Mouse (Mus musculus): ENCODE results near the gene Spata13. TPM values are rescaled to one million over a fixed set of nuclear protein-coding genes. Genes with fewer than 3 reads are reported as not detected.

Gene Spata13
- total and polyA plus RNA-seq, 3 experiments = 0.09 to 0.71 TPM; not detected in 1

DNA sequence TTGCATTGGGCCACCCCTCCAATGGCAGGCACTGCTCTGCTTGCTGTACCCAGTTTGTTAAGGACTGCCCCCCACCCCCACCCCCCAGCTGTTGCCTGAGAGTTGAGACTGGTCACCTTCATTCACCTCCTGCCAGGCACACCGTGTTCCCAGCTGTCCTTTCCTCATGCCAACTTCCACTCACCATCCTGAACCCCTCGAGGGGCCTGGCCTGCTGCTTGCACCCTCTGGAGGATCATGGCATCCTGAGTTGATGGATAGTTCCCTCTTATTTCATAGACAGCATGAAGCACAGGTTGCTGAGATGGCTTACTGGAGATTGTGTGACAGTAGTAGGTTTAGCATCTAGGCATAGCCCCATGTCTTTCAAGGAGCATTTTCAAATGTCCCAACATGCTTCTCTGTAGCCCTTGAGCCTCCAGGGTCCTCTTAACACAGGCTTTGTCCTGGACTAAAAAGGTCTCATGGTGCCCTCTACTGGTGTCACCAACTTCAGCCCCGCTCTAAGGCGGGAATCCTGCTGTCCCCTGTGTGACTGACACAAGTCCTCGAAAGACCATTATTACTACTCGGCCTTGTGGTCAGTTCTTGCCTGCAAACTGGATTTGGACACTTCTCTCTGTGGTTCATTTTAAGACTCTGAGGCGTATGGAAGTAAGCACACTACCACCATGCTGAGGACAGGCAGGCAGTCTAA lies 54.9 kb downstream of the Spata13 start:
- no peak for ATAC-seq (ENCODE audit: extremely low read depth, insufficient number of reproducible peaks, low FRiP score, poor library complexity, severe bottlenecking)
- H3K4me3 ChIP-seq (ENCODE audit: low read depth, low read length) = no peak overlapping the region
- H3K9me3 ChIP-seq (replicated peaks) = no peaks in the 10 kb centered on the region
- H3K36me3 ChIP-seq (replicated peaks) = no peaks in the 10 kb centered on the region
- DNase-seq (ENCODE audit: low spot score) = no peak
- TF ChIP-seq POLR2AphosphoS5 (IDR thresholded peaks at IDR 0.05; ENCODE audit: insufficient replicate concordance, low read depth, low read length) (no peak), GATA1 (IDR thresholded peaks at IDR 0.05; ENCODE audit: borderline replicate concordance, low read length) (no peak), GATA2 (IDR thresholded peaks at IDR 0.05; ENCODE audit: borderline replicate concordance, low read depth, low read length) (no peak)
- H3K27me3 ChIP-seq (ENCODE audit: insufficient read depth, low read length) = peaks cover 2% of the 10 kb centered on the region; the same call in 1 of the 2 replicates
- no peaks in the 10 kb centered on the region for H3K4me1 ChIP-seq (ENCODE audit: insufficient read depth, low read depth, low read length)

DNA sequence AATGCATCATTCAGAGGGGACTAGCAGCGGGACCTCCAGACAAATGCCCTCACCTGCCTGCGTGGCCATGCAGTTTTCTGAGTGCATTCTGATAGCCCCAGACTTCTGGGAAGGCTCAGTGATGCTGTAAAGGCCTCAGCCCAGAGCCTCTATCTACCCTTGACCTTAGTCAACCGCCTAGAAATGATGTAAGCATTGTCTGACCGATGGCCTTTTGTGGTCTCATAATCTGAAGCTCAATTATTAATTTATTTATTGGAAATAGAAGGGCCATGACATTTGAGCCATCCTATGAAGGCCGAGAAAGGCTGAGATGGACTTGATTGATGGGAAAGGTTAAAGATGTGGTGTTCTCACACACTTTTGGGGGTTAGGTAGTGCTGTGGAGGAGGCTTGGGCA lies 56.0 kb downstream of the Spata13 start:
- Histone ChIP-seq H3K27me3 (ENCODE audit: insufficient read depth, low read length) (peaks cover 2% of the 10 kb centered on the region; the same call in 1 of the 2 replicates), H3K36me3 (replicated peaks) (no peaks in the 10 kb centered on the region), H3K4me1 (ENCODE audit: insufficient read depth, low read depth, low read length) (no peaks in the 10 kb centered on the region), H3K4me3 (ENCODE audit: low read depth, low read length) (no peak overlapping the region), H3K9me3 (replicated peaks) (no peaks in the 10 kb centered on the region)
- TF ChIP-seq GATA1 (IDR thresholded peaks at IDR 0.05; ENCODE audit: borderline replicate concordance, low read length) (no peak), CTCF (IDR thresholded peaks at IDR 0.05; ENCODE audit: low read depth, low read length) (no peak), GATA2 (IDR thresholded peaks at IDR 0.05; ENCODE audit: borderline replicate concordance, low read depth, low read length) (no peak), POLR2AphosphoS5 (IDR thresholded peaks at IDR 0.05; ENCODE audit: insufficient replicate concordance, low read depth, low read length) (no peak), TAL1 (conservative IDR thresholded peaks at IDR 0.05; ENCODE audit: low read depth, low read length) (no peak)
- DNase-seq (ENCODE audit: low spot score) (no peak), ATAC-seq (ENCODE audit: extremely low read depth, insufficient number of reproducible peaks, low FRiP score, poor library complexity, severe bottlenecking) (no peak)

DNA sequence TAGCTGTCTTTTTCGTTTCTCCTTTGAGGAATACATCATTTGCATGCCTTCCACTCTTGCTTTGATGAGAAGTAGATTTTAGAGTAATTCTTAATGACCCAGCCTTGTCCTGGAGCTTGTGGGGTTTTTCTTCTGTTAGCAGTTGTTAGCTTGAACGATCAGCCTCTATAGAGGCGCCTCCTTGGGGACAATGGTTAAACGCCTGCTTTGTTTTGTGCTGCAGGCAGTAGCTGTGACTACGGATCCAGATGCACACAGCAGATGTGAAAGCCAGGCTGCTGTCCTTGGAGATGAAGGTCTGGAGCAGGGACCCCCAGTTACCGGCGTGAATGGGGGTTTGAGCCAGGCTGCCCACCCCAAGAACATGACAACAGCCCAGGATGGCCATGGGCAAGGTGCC lies 56.8 kb downstream of the Spata13 start:
- Histone ChIP-seq H3K9me3 (replicated peaks) (no peaks in the 10 kb centered on the region), H3K36me3 (replicated peaks) (no peaks in the 10 kb centered on the region), H3K4me1 (ENCODE audit: insufficient read depth, low read depth, low read length) (no peaks in the 10 kb centered on the region), H3K4me3 (ENCODE audit: low read depth, low read length) (no peak overlapping the region), H3K27me3 (ENCODE audit: insufficient read depth, low read length) (peaks cover 2% of the 10 kb centered on the region; the same call in 1 of the 2 replicates)
- no peak for TF ChIP-seq GATA2 (IDR thresholded peaks at IDR 0.05; ENCODE audit: borderline replicate concordance, low read depth, low read length)
- no peak for TF ChIP-seq TAL1 (conservative IDR thresholded peaks at IDR 0.05; ENCODE audit: low read depth, low read length)
- TF ChIP-seq POLR2AphosphoS5 (IDR thresholded peaks at IDR 0.05; ENCODE audit: insufficient replicate concordance, low read depth, low read length) = no peak
- no peak for TF ChIP-seq CTCF (IDR thresholded peaks at IDR 0.05; ENCODE audit: low read depth, low read length)
- TF ChIP-seq GATA1 (IDR thresholded peaks at IDR 0.05; ENCODE audit: borderline replicate concordance, low read length) = no peak
- DNase-seq (ENCODE audit: low spot score) (no peak), ATAC-seq (ENCODE audit: extremely low read depth, insufficient number of reproducible peaks, low FRiP score, poor library complexity, severe bottlenecking) (no peak)

DNA sequence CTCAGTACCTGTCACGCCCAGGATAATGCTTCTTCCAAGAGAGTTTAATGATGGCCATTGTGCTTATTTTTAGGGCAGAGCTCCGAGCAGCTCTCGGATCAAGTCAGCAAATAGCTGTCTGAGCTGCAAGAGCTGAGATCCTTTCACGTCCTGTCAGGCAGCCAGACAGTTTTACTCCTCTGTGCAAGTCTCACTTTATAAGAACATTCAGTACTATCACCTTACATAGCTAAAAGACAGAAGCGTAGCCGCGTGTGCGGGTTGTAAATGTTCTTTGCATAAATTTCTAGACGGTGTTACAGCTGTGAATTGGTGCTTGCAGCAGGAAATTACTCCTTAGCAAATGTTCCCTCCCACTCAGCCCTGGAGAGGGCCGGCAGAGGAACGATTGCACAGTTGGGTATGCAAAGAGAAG lies 59.3 kb downstream of the Spata13 start:
- ATAC-seq (ENCODE audit: extremely low read depth, insufficient number of reproducible peaks, low FRiP score, poor library complexity, severe bottlenecking) (no peak), DNase-seq (ENCODE audit: low spot score) (no peak)
- no peak overlapping the region for H3K4me3 ChIP-seq (ENCODE audit: low read depth, low read length)
- TF ChIP-seq GATA1 (IDR thresholded peaks at IDR 0.05; ENCODE audit: borderline replicate concordance, low read length) (no peak), TAL1 (conservative IDR thresholded peaks at IDR 0.05; ENCODE audit: low read depth, low read length) (no peak), GATA2 (IDR thresholded peaks at IDR 0.05; ENCODE audit: borderline replicate concordance, low read depth, low read length) (no peak), CTCF (IDR thresholded peaks at IDR 0.05; ENCODE audit: low read depth, low read length) (no peak), POLR2AphosphoS5 (IDR thresholded peaks at IDR 0.05; ENCODE audit: insufficient replicate concordance, low read depth, low read length) (no peak)
- no peaks in the 10 kb centered on the region for H3K4me1 ChIP-seq (ENCODE audit: insufficient read depth, low read depth, low read length)
- H3K36me3 ChIP-seq (replicated peaks) = no peaks in the 10 kb centered on the region
- H3K27me3 ChIP-seq (ENCODE audit: insufficient read depth, low read length) = peaks cover 2% of the 10 kb centered on the region; the same call in 1 of the 2 replicates
- H3K9me3 ChIP-seq (replicated peaks) = no peaks in the 10 kb centered on the region

DNA sequence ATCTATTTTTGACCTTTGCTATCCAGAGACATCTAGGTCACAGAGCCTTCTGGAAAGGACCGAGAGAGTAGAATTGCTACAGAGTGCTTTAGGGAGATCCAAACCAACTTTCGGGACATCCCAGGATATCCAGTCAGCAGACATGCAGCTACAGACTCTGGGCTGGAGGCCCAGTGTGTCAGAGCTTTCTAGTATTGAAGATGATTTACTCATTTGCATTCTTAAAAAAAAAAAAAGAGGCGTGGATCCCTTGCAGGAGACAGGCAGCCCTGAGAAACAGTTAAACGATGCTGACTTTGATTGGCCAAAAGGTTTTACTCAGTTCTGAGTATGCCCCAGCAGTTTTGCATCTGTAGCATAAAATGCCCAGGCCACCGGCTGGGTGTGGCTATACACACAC lies 59.9 kb downstream of the Spata13 start:
- H3K9me3 ChIP-seq (replicated peaks) = no peaks in the 10 kb centered on the region
- ATAC-seq (ENCODE audit: extremely low read depth, insufficient number of reproducible peaks, low FRiP score, poor library complexity, severe bottlenecking) (no peak), DNase-seq (ENCODE audit: low spot score) (no peak)
- no peaks in the 10 kb centered on the region for H3K36me3 ChIP-seq (replicated peaks)
- no peaks in the 10 kb centered on the region for H3K4me1 ChIP-seq (ENCODE audit: insufficient read depth, low read depth, low read length)
- H3K27me3 ChIP-seq (ENCODE audit: insufficient read depth, low read length) = peaks cover 2% of the 10 kb centered on the region; the same call in 1 of the 2 replicates
- H3K4me3 ChIP-seq (ENCODE audit: low read depth, low read length) = no peak overlapping the region
- TF ChIP-seq TAL1 (conservative IDR thresholded peaks at IDR 0.05; ENCODE audit: low read depth, low read length) = no peak
- no peak for TF ChIP-seq CTCF (IDR thresholded peaks at IDR 0.05; ENCODE audit: low read depth, low read length)
- no peak for TF ChIP-seq POLR2AphosphoS5 (IDR thresholded peaks at IDR 0.05; ENCODE audit: insufficient replicate concordance, low read depth, low read length)
- no peak for TF ChIP-seq GATA2 (IDR thresholded peaks at IDR 0.05; ENCODE audit: borderline replicate concordance, low read depth, low read length)
- TF ChIP-seq GATA1 (IDR thresholded peaks at IDR 0.05; ENCODE audit: borderline replicate concordance, low read length) = no peak

DNA sequence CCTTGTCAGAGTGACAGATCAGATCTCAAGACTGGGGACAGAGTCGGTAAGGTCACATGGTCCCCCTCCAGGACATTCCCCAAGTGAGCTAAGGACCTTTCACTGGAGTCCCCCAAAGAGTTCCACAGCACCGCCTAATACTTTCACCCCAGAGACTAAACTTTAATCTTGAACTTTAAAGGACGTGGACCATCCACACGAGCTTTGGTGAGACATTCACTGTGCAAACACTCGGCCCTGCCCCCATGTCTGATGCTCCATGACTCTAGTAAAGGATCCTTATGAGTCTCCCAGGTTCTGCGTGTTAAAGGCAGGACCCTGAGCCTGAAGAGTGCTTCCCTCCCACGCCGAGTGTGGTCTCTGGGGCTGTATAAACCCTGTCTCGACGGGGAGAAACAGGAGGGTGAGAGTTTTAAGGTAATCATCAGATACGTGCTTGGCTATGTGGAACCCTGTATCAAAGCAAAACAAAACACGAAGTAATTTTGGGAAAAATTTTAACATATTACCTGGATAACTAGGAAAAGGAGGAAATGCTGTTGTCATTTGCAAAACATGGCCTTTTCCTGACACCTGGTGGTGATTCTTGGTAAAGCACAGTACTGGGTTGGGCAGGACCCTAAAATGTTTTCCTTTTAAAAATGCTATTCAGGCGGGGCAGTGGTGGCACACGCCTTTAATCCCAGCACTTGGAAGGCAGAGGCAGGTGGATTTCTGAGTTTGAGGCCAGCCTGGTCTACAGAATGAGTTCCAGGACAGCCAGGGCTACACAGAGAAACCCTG lies 60.6 kb downstream of the Spata13 start:
- Histone ChIP-seq H3K4me1 (ENCODE audit: insufficient read depth, low read depth, low read length) (no peaks in the 10 kb centered on the region), H3K4me3 (ENCODE audit: low read depth, low read length) (no peak overlapping the region), H3K27me3 (ENCODE audit: insufficient read depth, low read length) (peaks cover 2% of the 10 kb centered on the region; the same call in 1 of the 2 replicates), H3K36me3 (replicated peaks) (no peaks in the 10 kb centered on the region), H3K9me3 (replicated peaks) (no peaks in the 10 kb centered on the region)
- DNase-seq (ENCODE audit: low spot score) = no peak
- TF ChIP-seq POLR2AphosphoS5 (IDR thresholded peaks at IDR 0.05; ENCODE audit: insufficient replicate concordance, low read depth, low read length) = no peak
- no peak for TF ChIP-seq GATA1 (IDR thresholded peaks at IDR 0.05; ENCODE audit: borderline replicate concordance, low read length)
- no peak for TF ChIP-seq GATA2 (IDR thresholded peaks at IDR 0.05; ENCODE audit: borderline replicate concordance, low read depth, low read length)
- no peak for TF ChIP-seq CTCF (IDR thresholded peaks at IDR 0.05; ENCODE audit: low read depth, low read length)
- TF ChIP-seq TAL1 (conservative IDR thresholded peaks at IDR 0.05; ENCODE audit: low read depth, low read length) = no peak
- no peak for ATAC-seq (ENCODE audit: extremely low read depth, insufficient number of reproducible peaks, low FRiP score, poor library complexity, severe bottlenecking)
